In the genomic region with DNA sequence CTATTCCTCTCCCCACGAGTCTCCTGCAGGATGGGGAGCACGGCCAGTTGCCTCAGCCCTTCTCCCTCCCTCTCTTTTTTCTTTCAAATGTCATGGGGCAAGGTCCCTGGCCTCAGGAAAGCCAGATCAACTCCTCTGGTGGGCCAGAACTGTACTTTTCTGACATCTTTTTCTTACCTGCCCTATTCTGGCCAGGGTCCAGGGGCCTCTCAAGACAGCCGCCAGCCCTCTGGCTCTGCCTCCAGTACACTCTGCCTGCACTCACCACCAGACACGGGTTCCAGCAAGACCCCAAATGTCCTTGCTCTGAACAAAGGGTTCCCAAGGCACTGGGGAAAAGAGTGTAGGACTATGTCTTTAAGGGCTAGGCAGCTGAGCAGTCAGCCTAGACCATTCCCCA, we compare ENCODE assay signal across 8 mouse cellular contexts. TPM values are rescaled to one million over a fixed set of nuclear protein-coding genes. Genes with fewer than 3 reads are reported as not detected.
A peak's percentile ranks its signal among the peaks of the same experiment; 100 is the strongest.
DNase-seq lines count a peak whose midpoint lies in the region; ATAC-seq lines count a peak whose summit lies in the region.

No protein-coding gene starts in this region.

- H3K9me3 ChIP-seq in kidney, embryonic 14.5 days (ENCODE audit: control insufficient read depth, low read length) = no peaks in the 10 kb centered on the region
- H3K9me3 ChIP-seq in hindbrain, embryonic 11.5 days (ENCODE audit: control insufficient read depth, low read length) = no peaks in the 10 kb centered on the region
- H3K9me3 ChIP-seq in midbrain, embryonic 13.5 days = no peaks in the 10 kb centered on the region

- DNase-seq in kidney, adult 18-20 months = no peak
- peak; percentile 24 for DNase-seq in cerebellum, adult 9-11 months
- DNase-seq in hindbrain, embryonic 11.5 days (ENCODE audit: low spot score) = no peak
- no peak for DNase-seq in layer of hippocampus, adult 18-20 months (ENCODE audit: low spot score in 2 of 2)
- DNase-seq in layer of hippocampus, postnatal 36 days = no peak
- no peak for DNase-seq in testis, postnatal 14 days (ENCODE audit: low spot score)

- peak overlapping the region; percentile 42; the same call in 1 of the 2 replicates for H3K9ac ChIP-seq in kidney, embryonic 14.5 days (ENCODE audit: low read depth, low read length)
- peak overlapping the region; percentile 63 for H3K9ac ChIP-seq in hindbrain, embryonic 11.5 days (ENCODE audit: low read depth, low read length)
- H3K9ac ChIP-seq in midbrain, embryonic 13.5 days (replicated peaks) = peak overlapping the region; percentile 58

- peak overlapping the region; percentile 33 for H3K4me3 ChIP-seq in kidney, embryonic 14.5 days (ENCODE audit: low read length)
- H3K4me3 ChIP-seq in hindbrain, embryonic 11.5 days (ENCODE audit: low read depth, low read length) = peak overlapping the region; percentile 22; the same call in 1 of the 2 replicates
- H3K4me3 ChIP-seq in midbrain, embryonic 13.5 days (replicated peaks) = peak overlapping the region; percentile 35

- H3K27me3 ChIP-seq in kidney, embryonic 14.5 days (ENCODE audit: control insufficient read depth, insufficient read depth, low read length) = no peaks in the 10 kb centered on the region
- no peaks in the 10 kb centered on the region for H3K27me3 ChIP-seq in hindbrain, embryonic 11.5 days (ENCODE audit: control insufficient read depth, insufficient read depth, low read length)
- no peaks in the 10 kb centered on the region for H3K27me3 ChIP-seq in midbrain, embryonic 13.5 days

- peaks cover 13% of the 10 kb centered on the region for H3K4me1 ChIP-seq in kidney, embryonic 14.5 days (ENCODE audit: control insufficient read depth, insufficient read depth, low read length)
- no peaks in the 10 kb centered on the region; the same call in 1 of the 2 replicates for H3K4me1 ChIP-seq in hindbrain, embryonic 11.5 days (replicated peaks; ENCODE audit: control insufficient read depth, insufficient read depth, low read length)
- H3K4me1 ChIP-seq in midbrain, embryonic 13.5 days (replicated peaks) = peaks cover 15% of the 10 kb centered on the region

- H3K27ac ChIP-seq in kidney, embryonic 14.5 days (ENCODE audit: low read depth, low read length) = no peak overlapping the region
- no peak overlapping the region for H3K27ac ChIP-seq in hindbrain, embryonic 11.5 days (ENCODE audit: low read depth, low read length)
- no peak overlapping the region for H3K27ac ChIP-seq in midbrain, embryonic 13.5 days

- peak overlapping the region; percentile 70 for H3K4me2 ChIP-seq in kidney, embryonic 14.5 days (replicated peaks; ENCODE audit: low read depth, low read length)
- peak overlapping the region; percentile 67 for H3K4me2 ChIP-seq in hindbrain, embryonic 11.5 days (replicated peaks; ENCODE audit: low read depth, low read length)
- H3K4me2 ChIP-seq in midbrain, embryonic 13.5 days (replicated peaks) = peak overlapping the region; percentile 66

- no peak for ATAC-seq in kidney, embryonic 14.5 days (ENCODE audit: low FRiP score, low TSS enrichment)
- no peak for ATAC-seq in hindbrain, embryonic 11.5 days (ENCODE audit: low FRiP score)
- ATAC-seq in midbrain, embryonic 13.5 days = no peak

- WGBS in kidney, embryonic 14.5 days = 19% methylated on average over 4 of the region's 4 CpGs
- WGBS in hindbrain, embryonic 11.5 days = 34% methylated on average over 4 of the region's 4 CpGs
- 23% methylated on average over 4 of the region's 4 CpGs for WGBS in midbrain, embryonic 13.5 days

- H3K36me3 ChIP-seq in kidney, embryonic 14.5 days (ENCODE audit: control insufficient read depth, insufficient read depth, low read length) = no peaks in the 10 kb centered on the region
- H3K36me3 ChIP-seq in hindbrain, embryonic 11.5 days (ENCODE audit: control insufficient read depth, insufficient read depth, low read length) = no peaks in the 10 kb centered on the region
- no peaks in the 10 kb centered on the region for H3K36me3 ChIP-seq in midbrain, embryonic 13.5 days

RNA-seq across cellular contexts. Expression of gene Slc12a8, which starts 0.5 kb away (rescaled TPM):
- polyA plus RNA-seq in kidney, embryonic 14.5 days (2014; fragmentation: Nextera tagmentation; extraction: Ambion mirVana) = 0.74 and 1.2 TPM in 2 replicates
- 0.99 and 1.2 TPM in 2 replicates for polyA plus RNA-seq in hindbrain, embryonic 11.5 days (2014; fragmentation: Nextera tagmentation; extraction: Ambion mirVana)
- polyA plus RNA-seq in midbrain, embryonic 13.5 days (2015; fragmentation: Nextera tagmentation; extraction: Ambion mirVana) = 0.50 and 0.63 TPM in 2 replicates
- under 1 TPM; 0.64 to 0.76 TPM for total RNA-seq in layer of hippocampus, adult 18-20 months (2021)
- total RNA-seq in layer of hippocampus, postnatal 36 days (2021) = under 1 TPM; 0.37 to 0.88 TPM
